Mouse (Mus musculus): ENCODE data around the gene Cd40. TPM values are rescaled to one million over a fixed set of nuclear protein-coding genes. Genes with fewer than 3 reads are reported as not detected.

The Cd40 gene
- polyA plus RNA-seq, 1 experiment from 2014 or later, result 4.5 TPM

DNA sequence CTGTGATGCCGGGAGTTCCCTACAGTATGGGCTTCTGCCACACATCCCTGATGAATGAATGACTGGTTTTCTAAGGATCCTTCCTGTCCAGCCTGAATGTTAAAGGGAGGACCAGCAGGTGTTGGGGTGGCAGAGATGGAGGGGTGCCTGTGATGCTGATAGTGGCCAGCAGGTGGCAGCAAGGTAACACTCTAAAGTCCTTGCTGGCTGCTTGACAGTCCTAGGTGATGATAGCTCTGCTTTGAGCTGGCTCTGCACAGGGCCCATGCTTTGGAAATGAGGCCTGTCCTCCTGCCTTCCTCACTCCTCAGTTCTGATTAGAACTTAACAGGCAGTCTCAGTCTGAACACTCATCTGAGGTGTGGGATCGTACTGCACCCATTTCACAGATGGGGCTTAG, 19.5 kb downstream of the Cd40 start:
- Histone ChIP-seq H3K9me3 (ENCODE audit: low read length) (no peaks in the 10 kb centered on the region), H3K4me1 (ENCODE audit: insufficient read depth) (no peaks in the 10 kb centered on the region), H3K27me3 (ENCODE audit: insufficient read depth, low read length) (peaks cover 50% of the 10 kb centered on the region), H3K4me2 (ENCODE audit: low read depth, low read length) (no peak overlapping the region), H3K36me3 (replicated peaks; ENCODE audit: insufficient read depth, low read length) (no peaks in the 10 kb centered on the region), H3K27ac (ENCODE audit: low read depth) (no peak overlapping the region), H3K4me3 (ENCODE audit: low read depth, low read length) (no peak overlapping the region), H3K9ac (replicated peaks) (no peak overlapping the region)
- peak; percentile 95 for TF ChIP-seq CTCF (IDR thresholded peaks at IDR 0.05; ENCODE audit: low read depth)
- no peak for TF ChIP-seq EP300 (IDR thresholded peaks at IDR 0.05; ENCODE audit: low read depth)
- DNase-seq (peak; percentile 82), ATAC-seq (peak; percentile 40; the same call in 1 of the 2 replicates)
- WGBS (ENCODE audit: insufficient replicate concordance), result 38% methylated on average over 2 of the region's 2 CpGs

DNA sequence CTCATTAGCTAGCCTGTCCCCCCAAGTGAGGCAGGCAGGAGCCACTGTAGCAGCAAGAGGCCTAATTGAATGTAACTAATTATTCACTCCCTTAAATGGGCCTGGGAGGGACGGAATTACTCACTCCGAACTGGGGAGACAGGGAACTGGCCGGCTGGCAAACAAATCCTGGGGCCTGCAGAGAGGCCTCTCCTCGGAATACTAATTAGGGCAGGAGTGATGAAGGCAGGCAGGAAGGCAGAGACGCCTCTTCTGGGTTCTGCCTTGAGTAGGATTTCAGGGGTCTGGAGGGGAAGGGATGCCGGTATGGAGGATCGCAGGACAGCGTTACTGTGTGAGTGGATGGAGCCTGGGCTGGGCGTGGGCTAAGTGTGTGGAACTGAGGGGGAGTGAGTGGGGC, 21.6 kb downstream of the Cd40 start:
- Histone ChIP-seq H3K4me2 (ENCODE audit: low read depth, low read length) (no peak overlapping the region), H3K4me3 (ENCODE audit: low read depth, low read length) (no peak overlapping the region), H3K27ac (ENCODE audit: low read depth) (no peak overlapping the region), H3K9me3 (ENCODE audit: low read length) (no peaks in the 10 kb centered on the region), H3K36me3 (replicated peaks; ENCODE audit: insufficient read depth, low read length) (no peaks in the 10 kb centered on the region), H3K9ac (replicated peaks) (no peak overlapping the region), H3K4me1 (ENCODE audit: insufficient read depth) (no peaks in the 10 kb centered on the region), H3K27me3 (ENCODE audit: insufficient read depth, low read length) (peaks cover 57% of the 10 kb centered on the region)
- WGBS (ENCODE audit: insufficient replicate concordance), result 12% methylated on average over 9 of the region's 9 CpGs
- DNase-seq (no peak), ATAC-seq (no peak)
- no peak for TF ChIP-seq CTCF (IDR thresholded peaks at IDR 0.05; ENCODE audit: low read depth)
- TF ChIP-seq EP300 (IDR thresholded peaks at IDR 0.05; ENCODE audit: low read depth), result no peak

DNA sequence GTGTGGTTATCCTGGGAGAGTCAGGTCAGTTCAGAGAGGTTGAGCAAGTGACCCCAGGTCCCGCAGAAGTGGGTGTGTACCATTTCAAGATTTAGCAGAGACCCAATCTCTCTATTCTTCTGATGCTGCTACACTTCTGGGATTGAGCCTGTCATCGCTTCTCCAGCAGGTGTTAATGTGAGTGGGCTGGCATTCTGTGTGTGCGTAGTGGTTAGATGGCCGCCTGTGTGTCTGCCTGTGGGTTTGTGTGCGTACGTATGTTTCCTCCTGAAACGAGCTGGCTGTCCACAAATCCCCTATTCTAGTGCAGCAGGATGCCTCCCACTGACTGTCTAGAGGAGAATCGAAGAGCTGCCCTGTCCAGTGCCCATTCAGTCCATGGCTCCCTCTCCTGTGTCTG, 22.6 kb downstream of the Cd40 start:
- no peak overlapping the region for H3K4me3 ChIP-seq (ENCODE audit: low read depth, low read length)
- H3K36me3 ChIP-seq (replicated peaks; ENCODE audit: insufficient read depth, low read length), result no peaks in the 10 kb centered on the region
- 53% methylated on average over 8 of the region's 8 CpGs for WGBS (ENCODE audit: insufficient replicate concordance)
- H3K4me2 ChIP-seq (ENCODE audit: low read depth, low read length), result no peak overlapping the region
- no peak overlapping the region for H3K9ac ChIP-seq (replicated peaks)
- DNase-seq (no peak), ATAC-seq (no peak)
- H3K9me3 ChIP-seq (ENCODE audit: low read length), result no peaks in the 10 kb centered on the region
- peaks cover 57% of the 10 kb centered on the region for H3K27me3 ChIP-seq (ENCODE audit: insufficient read depth, low read length)
- no peak for TF ChIP-seq CTCF (IDR thresholded peaks at IDR 0.05; ENCODE audit: low read depth)
- TF ChIP-seq EP300 (IDR thresholded peaks at IDR 0.05; ENCODE audit: low read depth), result no peak
- H3K27ac ChIP-seq (ENCODE audit: low read depth), result no peak overlapping the region
- no peaks in the 10 kb centered on the region for H3K4me1 ChIP-seq (ENCODE audit: insufficient read depth)

DNA sequence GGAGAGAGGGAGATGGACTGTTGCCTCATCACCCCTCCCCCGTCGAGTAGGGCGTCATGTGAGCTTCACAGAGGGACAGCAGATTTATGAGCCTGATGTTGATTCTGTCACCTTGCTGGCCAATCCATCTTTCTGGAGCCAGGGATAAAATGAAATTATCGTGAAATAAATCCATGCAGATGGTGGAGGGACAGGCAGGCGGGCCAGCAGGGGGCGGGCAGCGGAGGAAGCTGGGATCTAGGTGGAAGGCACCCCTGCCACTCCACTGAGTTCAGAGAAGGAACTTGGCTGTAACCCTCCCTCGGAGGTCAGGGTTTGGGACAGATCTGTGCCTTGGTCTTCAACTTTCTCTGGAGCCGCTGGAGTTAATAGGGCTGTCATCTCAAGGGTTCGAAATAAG, 23.2 kb downstream of the Cd40 start:
- 21% methylated on average over 10 of the region's 10 CpGs for WGBS (ENCODE audit: insufficient replicate concordance)
- TF ChIP-seq EP300 (IDR thresholded peaks at IDR 0.05; ENCODE audit: low read depth) (no peak), CTCF (IDR thresholded peaks at IDR 0.05; ENCODE audit: low read depth) (peak; percentile 36)

DNA sequence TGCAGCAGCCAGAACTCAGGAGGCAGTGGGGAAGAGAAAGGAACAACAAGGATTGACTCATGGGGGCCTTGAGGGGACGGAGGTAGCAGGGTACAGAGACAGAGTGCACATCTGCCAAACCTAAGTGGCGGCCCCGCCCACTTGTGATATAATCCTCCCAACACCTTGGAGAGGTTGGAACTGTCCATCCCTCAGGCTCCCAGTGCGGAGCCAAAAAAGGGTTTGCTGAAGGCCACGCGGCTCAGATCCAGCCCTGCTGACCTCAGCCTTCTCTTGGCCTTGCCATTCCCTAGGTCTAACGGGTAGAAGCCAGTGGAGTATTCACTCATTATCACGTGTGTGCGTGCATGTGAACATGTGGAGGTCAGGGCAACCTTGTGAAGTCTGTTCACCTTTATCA, 25.2 kb downstream of the Cd40 start:
- ATAC-seq (no peak), DNase-seq (no peak)
- Histone ChIP-seq H3K9ac (replicated peaks) (no peak overlapping the region), H3K4me2 (ENCODE audit: low read depth, low read length) (no peak overlapping the region), H3K4me3 (ENCODE audit: low read depth, low read length) (no peak overlapping the region), H3K27ac (ENCODE audit: low read depth) (no peak overlapping the region), H3K27me3 (ENCODE audit: insufficient read depth, low read length) (peaks cover 42% of the 10 kb centered on the region), H3K9me3 (ENCODE audit: low read length) (no peaks in the 10 kb centered on the region), H3K36me3 (replicated peaks; ENCODE audit: insufficient read depth, low read length) (no peaks in the 10 kb centered on the region), H3K4me1 (ENCODE audit: insufficient read depth) (no peaks in the 10 kb centered on the region)
- no peak for TF ChIP-seq EP300 (IDR thresholded peaks at IDR 0.05; ENCODE audit: low read depth)
- no peak for TF ChIP-seq CTCF (IDR thresholded peaks at IDR 0.05; ENCODE audit: low read depth)
- WGBS (ENCODE audit: insufficient replicate concordance), result 22% methylated on average over 9 of the region's 9 CpGs

More for the DNA sequence above, 23.2 kb downstream of the Cd40 start:
- Histone ChIP-seq H3K9ac (replicated peaks) (no peak overlapping the region), H3K27ac (ENCODE audit: low read depth) (no peak overlapping the region), H3K36me3 (replicated peaks; ENCODE audit: insufficient read depth, low read length) (no peaks in the 10 kb centered on the region), H3K4me1 (ENCODE audit: insufficient read depth) (no peaks in the 10 kb centered on the region), H3K4me3 (ENCODE audit: low read depth, low read length) (no peak overlapping the region), H3K27me3 (ENCODE audit: insufficient read depth, low read length) (peaks cover 53% of the 10 kb centered on the region), H3K4me2 (ENCODE audit: low read depth, low read length) (no peak overlapping the region), H3K9me3 (ENCODE audit: low read length) (no peaks in the 10 kb centered on the region)
- ATAC-seq, result no peak
- DNase-seq, result no peak

DNA sequence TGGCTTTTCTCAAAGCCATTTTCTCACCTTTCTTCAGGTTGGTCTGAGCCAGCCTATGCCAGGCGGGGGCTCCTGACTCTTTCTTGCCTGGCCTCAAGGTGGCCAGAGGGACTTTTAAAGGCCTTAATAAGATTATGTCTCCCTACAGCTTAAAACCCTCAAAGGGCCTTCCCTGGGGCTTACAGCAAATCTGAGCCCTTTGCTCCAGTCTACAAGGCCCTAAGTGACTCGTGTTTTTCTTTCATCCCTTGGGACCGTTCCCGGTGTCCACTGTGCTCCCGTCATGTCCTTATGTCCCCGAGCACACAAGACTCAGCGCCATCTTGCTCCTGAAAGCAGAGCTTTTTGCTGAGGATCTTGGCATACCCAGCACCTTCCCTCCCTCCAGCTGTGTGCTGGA, 25.8 kb downstream of the Cd40 start:
- Histone ChIP-seq H3K9ac (replicated peaks) (no peak overlapping the region), H3K27ac (ENCODE audit: low read depth) (no peak overlapping the region), H3K4me2 (ENCODE audit: low read depth, low read length) (no peak overlapping the region), H3K36me3 (replicated peaks; ENCODE audit: insufficient read depth, low read length) (no peaks in the 10 kb centered on the region), H3K4me1 (ENCODE audit: insufficient read depth) (no peaks in the 10 kb centered on the region), H3K4me3 (ENCODE audit: low read depth, low read length) (no peak overlapping the region), H3K27me3 (ENCODE audit: insufficient read depth, low read length) (peaks cover 42% of the 10 kb centered on the region), H3K9me3 (ENCODE audit: low read length) (no peaks in the 10 kb centered on the region)
- no peak for TF ChIP-seq CTCF (IDR thresholded peaks at IDR 0.05; ENCODE audit: low read depth)
- TF ChIP-seq EP300 (IDR thresholded peaks at IDR 0.05; ENCODE audit: low read depth), result no peak
- DNase-seq (no peak), ATAC-seq (no peak)
- WGBS (ENCODE audit: insufficient replicate concordance), result 22% methylated on average over 7 of the region's 7 CpGs

DNA sequence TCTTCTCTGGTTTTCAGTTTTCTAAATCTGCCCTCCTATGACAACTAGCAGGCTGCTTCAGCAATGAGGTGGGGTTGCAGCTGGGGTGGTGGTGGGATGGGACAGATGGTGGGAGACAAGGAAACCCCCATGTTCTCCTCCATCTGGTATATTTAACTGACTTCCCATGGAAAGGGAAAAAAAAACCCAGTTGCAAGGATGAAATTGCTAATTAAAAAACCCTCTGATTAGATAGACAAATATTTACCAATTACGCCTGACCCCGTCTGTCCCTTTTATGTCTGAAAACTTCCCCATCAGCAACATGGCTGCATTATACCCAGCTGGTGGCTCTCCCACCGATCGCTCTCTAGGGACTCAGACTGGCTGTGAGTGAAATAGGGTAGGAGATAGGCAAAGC, 31.2 kb downstream of the Cd40 start:
- no peaks in the 10 kb centered on the region for H3K4me1 ChIP-seq (ENCODE audit: insufficient read depth)
- H3K27me3 ChIP-seq (ENCODE audit: insufficient read depth, low read length), result no peaks in the 10 kb centered on the region
- WGBS (ENCODE audit: insufficient replicate concordance), result 66% methylated on average over 4 of the region's 4 CpGs
- no peak overlapping the region for H3K27ac ChIP-seq (ENCODE audit: low read depth)
- H3K9me3 ChIP-seq (ENCODE audit: low read length), result no peaks in the 10 kb centered on the region
- ATAC-seq, result no peak
- no peak overlapping the region for H3K4me2 ChIP-seq (ENCODE audit: low read depth, low read length)
- no peak overlapping the region for H3K4me3 ChIP-seq (ENCODE audit: low read depth, low read length)
- H3K36me3 ChIP-seq (replicated peaks; ENCODE audit: insufficient read depth, low read length), result no peaks in the 10 kb centered on the region
- H3K9ac ChIP-seq (replicated peaks), result no peak overlapping the region
- TF ChIP-seq EP300 (IDR thresholded peaks at IDR 0.05; ENCODE audit: low read depth) (no peak), CTCF (IDR thresholded peaks at IDR 0.05; ENCODE audit: low read depth) (no peak)
- DNase-seq, result no peak
